Mouse (Mus musculus): ENCODE results near the gene Simc1. TPM values are rescaled to one million over a fixed set of nuclear protein-coding genes. Genes with fewer than 3 reads are reported as not detected.

Simc1 gene
- polyA plus RNA-seq (2015; fragmentation: Nextera tagmentation; extraction: Ambion mirVana) = 26.3 and 27.7 TPM in 2 replicates

DNA sequence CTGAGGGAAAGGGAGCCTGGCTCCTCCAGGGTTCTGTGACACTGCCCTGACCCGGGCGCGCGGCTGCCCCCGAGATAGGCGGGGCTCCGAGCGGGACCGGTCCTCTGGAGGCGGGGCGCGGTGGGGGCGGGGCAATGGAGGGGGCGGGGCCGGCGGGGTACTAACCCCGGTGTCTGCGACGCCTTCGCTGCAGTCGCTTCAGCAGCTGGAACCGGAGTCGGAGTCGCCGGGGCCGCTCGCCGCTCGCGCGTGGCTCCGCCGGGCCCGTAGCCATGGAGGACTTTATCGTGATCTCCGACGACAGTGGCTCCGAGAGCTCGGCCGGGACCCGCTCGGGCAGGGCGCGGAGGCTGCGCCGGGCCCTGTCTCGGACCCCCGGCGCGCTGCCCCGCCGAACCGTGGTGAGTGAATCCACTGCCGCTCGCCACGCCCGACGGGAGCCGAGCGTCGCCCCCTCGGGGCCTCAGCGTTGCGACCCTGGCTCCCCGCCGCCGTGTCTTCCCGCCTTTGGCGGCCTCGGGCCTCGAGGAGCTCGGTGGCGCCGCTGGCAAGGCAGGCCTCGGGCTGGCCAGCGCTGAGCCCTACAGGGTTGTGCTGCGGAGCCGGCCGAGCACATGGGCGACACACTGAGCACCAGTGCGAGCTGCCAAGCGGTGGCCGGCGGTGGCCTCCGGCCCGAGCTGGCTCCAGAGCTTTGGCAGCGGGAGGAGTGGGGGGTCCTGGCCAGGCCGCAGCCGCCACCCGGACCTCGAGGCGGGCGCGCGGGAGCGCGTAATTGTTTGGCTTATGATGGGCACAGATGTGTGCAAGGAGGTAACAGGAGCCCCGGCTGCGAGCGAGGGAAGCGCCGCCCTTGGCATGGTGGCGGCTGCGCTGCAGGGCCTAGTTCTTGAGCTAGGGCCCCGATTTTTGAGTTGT is at the start of gene Simc1:
Gene Simc1, plus strand, starts transcription at position 176 of the 918 bp plus-strand sequence.
- Histone ChIP-seq H3K36me3 (ENCODE audit: control insufficient read depth, insufficient read depth) (no peaks in the 10 kb centered on the region), H3K4me3 (replicated peaks; ENCODE audit: low read length) (peak within 1 kb of the TSS; percentile 84), H3K27ac (ENCODE audit: low read length) (peak within 1 kb of the TSS; percentile 78), H3K4me2 (ENCODE audit: low read length) (peak within 1 kb of the TSS; percentile 83), H3K9ac (replicated peaks; ENCODE audit: low read depth, low read length) (peak within 1 kb of the TSS; percentile 94), H3K4me1 (replicated peaks; ENCODE audit: control insufficient read depth, insufficient read depth, low read length) (peaks cover 15% of the 10 kb centered on the region), H3K9me3 (ENCODE audit: control insufficient read depth, low read length) (no peaks in the 10 kb centered on the region), H3K27me3 (replicated peaks; ENCODE audit: control insufficient read depth, insufficient read depth, low read length) (no peaks in the 10 kb centered on the region)
- WGBS = under 1% methylated on average over 96 of the region's 105 CpGs
- peak; percentile 91 for ATAC-seq

DNA sequence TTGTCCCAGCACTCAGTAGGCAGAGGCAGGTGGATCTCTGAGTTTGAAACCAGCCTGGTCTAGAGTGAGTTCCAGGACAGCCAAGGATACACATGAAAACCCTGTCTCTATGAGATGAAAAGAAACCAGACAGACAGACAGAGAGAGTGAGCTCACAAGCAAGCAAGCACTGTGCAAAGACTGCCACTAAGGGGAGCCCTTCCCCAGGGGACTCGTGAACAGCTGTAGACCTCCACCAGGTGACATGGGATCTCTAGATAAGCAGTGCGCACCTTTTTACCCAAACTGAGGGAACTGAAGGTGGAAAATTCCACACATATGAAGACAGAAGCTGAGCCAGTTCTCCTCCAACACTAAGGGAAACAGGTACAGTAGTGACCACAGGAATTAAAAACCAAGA is 46.5 kb upstream of the Simc1 start:
- Histone ChIP-seq H3K4me3 (replicated peaks; ENCODE audit: low read length) (no peak overlapping the region), H3K4me1 (replicated peaks; ENCODE audit: control insufficient read depth, insufficient read depth, low read length) (no peaks in the 10 kb centered on the region), H3K27me3 (replicated peaks; ENCODE audit: control insufficient read depth, insufficient read depth, low read length) (no peaks in the 10 kb centered on the region), H3K9me3 (ENCODE audit: control insufficient read depth, low read length) (no peaks in the 10 kb centered on the region), H3K36me3 (ENCODE audit: control insufficient read depth, insufficient read depth) (peaks cover 34% of the 10 kb centered on the region), H3K27ac (ENCODE audit: low read length) (no peak overlapping the region), H3K9ac (replicated peaks; ENCODE audit: low read depth, low read length) (no peak overlapping the region), H3K4me2 (ENCODE audit: low read length) (no peak overlapping the region)
- WGBS = 85% methylated on average over 2 of the region's 2 CpGs
- no peak for ATAC-seq

DNA sequence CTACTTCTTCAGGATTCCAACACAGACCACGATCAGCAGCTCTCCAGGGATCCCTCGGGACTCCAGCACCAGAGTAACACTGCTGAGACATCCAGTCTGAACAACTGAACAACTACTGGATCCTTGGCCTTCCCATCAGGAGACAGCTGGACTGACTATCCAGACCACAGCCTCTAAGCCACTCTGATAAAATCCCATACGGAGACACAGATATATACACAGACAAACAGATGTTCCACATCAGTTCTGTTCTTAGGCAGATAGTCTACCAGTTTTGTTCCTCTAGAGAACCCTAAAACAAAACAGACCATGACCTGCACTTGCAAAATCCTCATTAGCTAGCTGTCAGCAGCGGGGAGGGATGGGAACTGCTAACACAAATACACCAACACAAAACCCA is 44.3 kb upstream of the Simc1 start:
- H3K27ac ChIP-seq (ENCODE audit: low read length) = no peak overlapping the region
- no peak for ATAC-seq
- H3K4me3 ChIP-seq (replicated peaks; ENCODE audit: low read length) = no peak overlapping the region
- H3K4me2 ChIP-seq (ENCODE audit: low read length) = no peak overlapping the region
- H3K27me3 ChIP-seq (replicated peaks; ENCODE audit: control insufficient read depth, insufficient read depth, low read length) = no peaks in the 10 kb centered on the region
- no peak overlapping the region for H3K9ac ChIP-seq (replicated peaks; ENCODE audit: low read depth, low read length)
- WGBS = 87% methylated on average over 4 of the region's 4 CpGs
- peaks cover 54% of the 10 kb centered on the region for H3K36me3 ChIP-seq (ENCODE audit: control insufficient read depth, insufficient read depth)
- 0 out of 2 replicates have a peak, but pooled peaks cover 1% of the 10 kb centered on the region for H3K9me3 ChIP-seq (ENCODE audit: control insufficient read depth, low read length)
- no peaks in the 10 kb centered on the region for H3K4me1 ChIP-seq (replicated peaks; ENCODE audit: control insufficient read depth, insufficient read depth, low read length)

DNA sequence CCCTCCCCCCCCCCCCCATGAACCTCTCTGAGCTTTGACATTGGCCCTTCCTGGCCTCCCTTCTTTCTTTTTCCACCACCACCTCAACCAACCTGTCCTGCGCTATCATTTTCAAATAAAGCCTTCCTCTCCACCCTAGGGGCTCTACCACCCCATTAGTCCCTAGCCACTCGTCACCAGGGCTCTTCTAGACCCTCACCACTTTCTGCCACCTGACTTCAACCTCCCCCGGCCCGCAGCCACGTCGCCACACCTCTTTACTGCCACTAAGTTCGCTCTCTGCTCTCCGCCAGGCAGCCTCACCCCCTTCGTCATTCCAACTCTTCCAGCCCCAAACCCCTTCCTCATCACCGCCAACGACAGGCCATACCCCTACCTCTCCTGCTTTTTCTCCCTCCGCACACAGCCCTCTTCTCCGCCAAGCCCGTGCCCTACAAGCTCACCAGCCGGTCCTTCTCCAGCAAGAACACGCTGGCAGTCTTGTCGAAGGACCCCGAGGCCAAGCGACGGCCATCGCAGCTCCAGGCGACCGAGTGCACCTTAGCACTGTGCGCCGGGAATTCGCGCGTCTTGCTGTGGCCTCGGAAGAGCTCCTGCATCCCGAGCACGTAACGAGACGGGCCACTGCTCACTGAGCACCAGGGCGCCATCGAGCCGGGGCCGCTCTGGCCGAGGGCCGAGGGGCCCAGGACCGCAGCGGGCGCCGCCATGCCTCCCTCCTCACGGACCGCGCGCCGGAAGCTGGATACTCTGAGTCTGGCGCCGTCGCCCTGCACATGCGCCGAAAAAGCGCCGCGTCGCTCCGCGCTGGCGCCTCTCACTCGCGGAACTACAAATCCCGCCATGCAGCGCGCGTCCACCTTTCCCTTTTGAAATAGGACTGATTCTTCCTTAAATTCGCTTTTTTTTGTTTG is 35.2 kb upstream of the Simc1 start, which contains the start of gene Thoc3:
Gene Thoc3, minus strand, starts transcription at position 752 of the 914 bp plus-strand sequence.
- H3K4me2 ChIP-seq (ENCODE audit: low read length) = peak within 1 kb of the TSS; percentile 85
- peak within 1 kb of the TSS; percentile 85 for H3K9ac ChIP-seq (replicated peaks; ENCODE audit: low read depth, low read length)
- no peaks in the 10 kb centered on the region for H3K27me3 ChIP-seq (replicated peaks; ENCODE audit: control insufficient read depth, insufficient read depth, low read length)
- H3K4me1 ChIP-seq (replicated peaks; ENCODE audit: control insufficient read depth, insufficient read depth, low read length) = peaks cover 11% of the 10 kb centered on the region
- H3K27ac ChIP-seq (ENCODE audit: low read length) = no peak within 1 kb of the TSS
- H3K4me3 ChIP-seq (replicated peaks; ENCODE audit: low read length) = peak within 1 kb of the TSS; percentile 75
- peaks cover 32% of the 10 kb centered on the region for H3K36me3 ChIP-seq (ENCODE audit: control insufficient read depth, insufficient read depth)
- H3K9me3 ChIP-seq (ENCODE audit: control insufficient read depth, low read length) = peaks cover 2% of the 10 kb centered on the region; the same call in 1 of the 2 replicates
- ATAC-seq = peak; percentile 99
- under 1% methylated on average over 67 of the region's 67 CpGs for WGBS

DNA sequence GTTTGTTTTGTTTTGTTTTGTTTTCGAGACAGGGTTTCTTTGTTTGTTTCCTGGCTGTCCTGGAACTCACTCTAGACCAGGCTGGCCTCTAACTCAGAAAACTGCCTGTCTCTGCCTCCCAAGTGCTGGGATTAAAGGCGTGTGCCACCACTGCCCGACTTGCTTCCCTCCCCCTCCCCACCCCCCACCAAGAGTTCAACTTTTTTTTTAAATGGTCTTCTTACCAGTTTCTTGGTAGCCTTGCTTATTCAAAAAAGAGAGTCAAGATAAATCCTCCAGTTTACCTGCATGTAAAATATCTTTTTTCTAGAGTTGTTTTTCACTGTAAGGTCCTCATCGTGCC is 34.6 kb upstream of the Simc1 start:
- no peaks in the 10 kb centered on the region for H3K27me3 ChIP-seq (replicated peaks; ENCODE audit: control insufficient read depth, insufficient read depth, low read length)
- peak overlapping the region; percentile 22; the same call in 1 of the 2 replicates for H3K9ac ChIP-seq (replicated peaks; ENCODE audit: low read depth, low read length)
- peak overlapping the region; percentile 75 for H3K4me3 ChIP-seq (replicated peaks; ENCODE audit: low read length)
- H3K4me1 ChIP-seq (replicated peaks; ENCODE audit: control insufficient read depth, insufficient read depth, low read length) = peaks cover 11% of the 10 kb centered on the region
- WGBS = 18% methylated on average over 4 of the region's 4 CpGs
- ATAC-seq = peak; percentile 73
- H3K36me3 ChIP-seq (ENCODE audit: control insufficient read depth, insufficient read depth) = peaks cover 26% of the 10 kb centered on the region
- H3K27ac ChIP-seq (ENCODE audit: low read length) = no peak overlapping the region
- H3K4me2 ChIP-seq (ENCODE audit: low read length) = peak overlapping the region; percentile 50
- H3K9me3 ChIP-seq (ENCODE audit: control insufficient read depth, low read length) = peaks cover 2% of the 10 kb centered on the region; the same call in 1 of the 2 replicates

DNA sequence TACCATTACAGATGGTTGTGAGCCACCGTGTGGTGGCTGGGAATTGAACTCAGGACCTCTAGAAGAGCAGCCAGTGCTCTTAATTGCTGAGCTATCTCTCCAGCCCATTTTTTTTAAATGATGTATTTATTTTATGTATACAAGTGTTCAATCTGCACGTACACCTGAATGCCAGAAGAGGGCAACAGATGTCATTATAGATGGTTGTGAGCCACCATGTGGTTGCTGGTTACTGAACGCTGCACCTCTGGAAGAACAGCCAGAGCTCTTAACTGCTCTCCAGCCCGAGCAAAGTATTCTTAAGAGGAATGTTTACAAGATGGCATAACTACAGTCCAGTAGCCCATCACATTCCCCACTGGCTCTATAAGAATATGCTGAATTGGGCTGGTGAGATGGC is 31.6 kb upstream of the Simc1 start:
- WGBS = 82% methylated on average over 4 of the region's 4 CpGs

DNA sequence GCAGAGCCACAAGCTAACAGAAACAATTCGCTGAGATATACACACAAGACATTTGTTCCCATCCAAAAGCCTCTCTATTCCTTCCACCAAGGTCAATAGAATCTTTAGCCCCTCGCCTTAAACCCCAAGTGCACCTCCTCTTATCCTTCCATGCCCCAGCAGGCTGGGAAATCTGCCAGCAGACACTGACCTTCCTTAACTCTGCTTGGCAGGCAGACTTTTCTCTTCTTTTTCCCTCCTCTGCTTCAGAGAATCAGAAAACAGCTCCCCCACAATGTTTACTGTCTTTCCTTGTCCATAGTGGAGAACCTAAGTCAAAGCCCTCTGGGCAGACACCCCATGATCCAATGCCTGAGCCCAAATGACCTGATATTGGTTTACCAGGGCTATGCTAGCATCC is 28.6 kb upstream of the Simc1 start:
- 70% methylated on average over 2 of the region's 2 CpGs for WGBS
- Histone ChIP-seq H3K36me3 (ENCODE audit: control insufficient read depth, insufficient read depth) (no peaks in the 10 kb centered on the region), H3K4me1 (replicated peaks; ENCODE audit: control insufficient read depth, insufficient read depth, low read length) (no peaks in the 10 kb centered on the region), H3K9me3 (ENCODE audit: control insufficient read depth, low read length) (no peaks in the 10 kb centered on the region; the same call in 1 of the 2 replicates), H3K9ac (replicated peaks; ENCODE audit: low read depth, low read length) (no peak overlapping the region), H3K4me2 (ENCODE audit: low read length) (no peak overlapping the region), H3K27me3 (replicated peaks; ENCODE audit: control insufficient read depth, insufficient read depth, low read length) (no peaks in the 10 kb centered on the region), H3K4me3 (replicated peaks; ENCODE audit: low read length) (no peak overlapping the region), H3K27ac (ENCODE audit: low read length) (no peak overlapping the region)
- no peak for ATAC-seq

More for the DNA sequence above, 31.6 kb upstream of the Simc1 start:
- Histone ChIP-seq H3K9me3 (ENCODE audit: control insufficient read depth, low read length) (no peaks in the 10 kb centered on the region; the same call in 1 of the 2 replicates), H3K4me1 (replicated peaks; ENCODE audit: control insufficient read depth, insufficient read depth, low read length) (peaks cover 11% of the 10 kb centered on the region), H3K27me3 (replicated peaks; ENCODE audit: control insufficient read depth, insufficient read depth, low read length) (no peaks in the 10 kb centered on the region), H3K4me3 (replicated peaks; ENCODE audit: low read length) (no peak overlapping the region), H3K27ac (ENCODE audit: low read length) (no peak overlapping the region), H3K4me2 (ENCODE audit: low read length) (no peak overlapping the region), H3K9ac (replicated peaks; ENCODE audit: low read depth, low read length) (no peak overlapping the region), H3K36me3 (ENCODE audit: control insufficient read depth, insufficient read depth) (no peaks in the 10 kb centered on the region)
- no peak for ATAC-seq

DNA sequence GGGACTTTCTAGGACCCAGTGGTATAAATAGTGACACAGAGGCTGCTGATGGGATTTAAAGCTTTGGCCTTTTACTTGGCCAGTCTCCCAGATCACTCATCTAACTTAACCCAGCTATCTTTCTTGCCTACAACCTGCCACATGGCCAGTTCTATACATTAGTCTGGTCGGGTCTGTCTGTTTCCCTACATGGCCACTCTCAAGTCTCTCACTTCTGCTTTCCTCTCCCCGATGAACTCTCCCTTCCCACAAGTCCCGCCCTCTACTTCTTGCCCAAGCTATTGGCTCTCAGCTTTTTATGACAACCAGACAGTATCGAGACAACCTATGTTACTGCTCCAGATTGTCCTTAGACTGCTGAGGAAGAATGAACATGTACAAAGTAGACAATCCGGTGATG is 27.9 kb upstream of the Simc1 start:
- 83% methylated on average over 5 of the region's 5 CpGs for WGBS
- Histone ChIP-seq H3K4me2 (ENCODE audit: low read length) (no peak overlapping the region), H3K4me3 (replicated peaks; ENCODE audit: low read length) (no peak overlapping the region), H3K27me3 (replicated peaks; ENCODE audit: control insufficient read depth, insufficient read depth, low read length) (no peaks in the 10 kb centered on the region), H3K9ac (replicated peaks; ENCODE audit: low read depth, low read length) (no peak overlapping the region), H3K36me3 (ENCODE audit: control insufficient read depth, insufficient read depth) (no peaks in the 10 kb centered on the region), H3K4me1 (replicated peaks; ENCODE audit: control insufficient read depth, insufficient read depth, low read length) (no peaks in the 10 kb centered on the region), H3K9me3 (ENCODE audit: control insufficient read depth, low read length) (no peaks in the 10 kb centered on the region; the same call in 1 of the 2 replicates), H3K27ac (ENCODE audit: low read length) (no peak overlapping the region)
- ATAC-seq = no peak

DNA sequence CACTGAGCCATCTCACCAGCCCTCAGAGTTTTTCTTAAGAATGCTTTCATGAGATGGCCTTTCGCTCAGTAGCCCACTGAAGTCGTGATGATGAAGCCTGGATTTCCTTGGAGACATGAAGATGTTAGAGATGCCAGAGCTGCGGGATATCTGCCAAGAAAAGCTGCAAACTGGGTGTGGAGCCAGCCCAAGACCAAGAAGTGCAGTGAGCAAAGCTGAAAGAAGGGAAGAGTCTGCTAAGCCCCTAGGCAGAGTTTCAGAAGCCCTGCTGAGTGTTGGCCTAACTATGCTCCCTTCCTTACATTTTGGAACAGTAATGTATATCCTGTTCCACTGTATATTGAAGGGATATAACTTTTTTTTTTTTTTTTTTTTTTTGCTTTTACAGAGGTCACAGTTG is 24.3 kb upstream of the Simc1 start:
- H3K4me2 ChIP-seq (ENCODE audit: low read length) = no peak overlapping the region
- no peak overlapping the region for H3K9ac ChIP-seq (replicated peaks; ENCODE audit: low read depth, low read length)
- WGBS = 66% methylated on average over 3 of the region's 3 CpGs
- H3K4me1 ChIP-seq (replicated peaks; ENCODE audit: control insufficient read depth, insufficient read depth, low read length) = no peaks in the 10 kb centered on the region
- no peaks in the 10 kb centered on the region for H3K36me3 ChIP-seq (ENCODE audit: control insufficient read depth, insufficient read depth)
- ATAC-seq = no peak
- no peak overlapping the region for H3K4me3 ChIP-seq (replicated peaks; ENCODE audit: low read length)
- H3K27ac ChIP-seq (ENCODE audit: low read length) = no peak overlapping the region
- H3K27me3 ChIP-seq (replicated peaks; ENCODE audit: control insufficient read depth, insufficient read depth, low read length) = no peaks in the 10 kb centered on the region
- H3K9me3 ChIP-seq (ENCODE audit: control insufficient read depth, low read length) = no peaks in the 10 kb centered on the region

Data from forebrain, embryonic 16.5 days (tissue).